Mouse (Mus musculus) thymus, postnatal 25 days (tissue): ENCODE data around the gene Asphd2.

Experiments used
- DNase-seq: peaks from one replicate; pipeline ENCODE4 v3.0.0; 2022

The Asphd2 gene

GRCm38 (mm10) chr5:112389352-112389751 lies 5.3 kb downstream of the Asphd2 start:
- no peak for DNase-seq

DNA sequence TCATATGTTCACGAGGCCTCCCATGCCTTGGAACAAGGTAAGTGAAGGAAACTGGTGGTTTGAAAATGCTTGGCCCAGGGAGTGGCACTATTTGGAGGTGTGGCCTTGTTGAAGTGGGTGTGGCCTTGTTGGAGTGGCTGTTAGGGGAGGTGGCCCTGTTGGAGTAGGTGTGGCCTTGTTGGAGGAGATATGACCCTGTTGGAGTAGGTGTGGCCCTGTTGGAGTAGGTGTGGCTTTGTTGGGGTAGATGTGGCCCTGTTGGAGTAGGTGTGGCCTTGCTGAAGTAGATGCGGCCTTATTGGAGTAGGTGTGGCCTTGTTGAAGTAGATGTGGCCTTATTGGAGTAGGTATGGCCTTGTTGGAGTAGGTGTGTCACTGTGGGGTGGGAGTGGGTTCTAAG lies 8.7 kb downstream of the Asphd2 start:
- DNase-seq: no peak

GRCm38 (mm10) chr5:112384805-112385472 lies 9.7 kb downstream of the Asphd2 start:
- DNase-seq: no peak

- DNase-seq: no peak
These were observed 11.9 kb downstream of the Asphd2 start for GRCm38 (mm10) chr5:112382641-112383330.

DNA sequence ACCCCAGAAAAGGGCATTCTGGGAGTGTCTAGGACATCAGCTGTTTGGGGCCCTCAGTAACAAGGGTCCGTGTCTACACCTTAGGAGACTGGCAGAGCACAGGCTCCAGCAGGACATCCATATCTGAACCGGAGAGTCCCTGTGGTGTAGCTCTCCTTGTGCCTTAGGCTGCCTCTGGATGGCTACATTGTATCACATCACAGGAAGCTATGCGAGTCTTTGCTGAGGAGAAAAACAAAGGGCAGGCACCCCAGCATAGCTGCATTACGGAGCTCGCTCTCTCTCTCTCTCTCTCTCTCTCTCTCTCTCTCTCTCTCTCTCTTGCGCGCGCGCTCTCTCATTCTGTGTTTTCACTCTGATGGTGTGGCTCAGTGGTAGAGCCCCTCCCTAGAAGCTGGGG lies 12.6 kb downstream of the Asphd2 start:
- DNase-seq: no peak

GRCm38 (mm10) chr5:112381154-112381553 lies 13.5 kb downstream of the Asphd2 start:
- DNase-seq: no peak

- DNase-seq: no peak
These were observed 15.9 kb downstream of the Asphd2 start for GRCm38 (mm10) chr5:112378716-112379115.

DNA sequence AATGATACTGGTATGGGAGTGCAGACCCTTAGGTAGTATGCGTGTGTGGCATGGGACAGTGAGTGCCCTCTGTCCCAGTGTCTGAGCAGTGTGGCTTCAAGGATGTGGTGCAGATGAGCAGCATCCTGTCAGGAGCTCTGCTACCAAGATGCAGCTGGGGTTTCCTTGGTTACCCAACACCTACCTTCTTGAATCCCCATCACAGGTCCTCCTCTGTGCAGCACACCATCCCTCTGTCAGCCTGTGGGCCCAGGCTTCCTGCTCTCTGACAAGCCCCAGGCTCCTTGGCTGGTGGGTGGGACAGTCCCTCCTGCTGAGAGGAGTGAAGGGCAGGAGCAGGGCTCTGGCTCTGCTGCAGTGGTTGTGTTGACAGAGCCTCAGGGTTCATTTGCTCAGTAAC lies 17.3 kb downstream of the Asphd2 start:
- DNase-seq: no peak

GRCm38 (mm10) chr5:112376111-112376510 lies 18.6 kb downstream of the Asphd2 start:
- no peak for DNase-seq

- no peak for DNase-seq
These were observed 22.7 kb downstream of the Asphd2 start for GRCm38 (mm10) chr5:112371933-112372332.

DNA sequence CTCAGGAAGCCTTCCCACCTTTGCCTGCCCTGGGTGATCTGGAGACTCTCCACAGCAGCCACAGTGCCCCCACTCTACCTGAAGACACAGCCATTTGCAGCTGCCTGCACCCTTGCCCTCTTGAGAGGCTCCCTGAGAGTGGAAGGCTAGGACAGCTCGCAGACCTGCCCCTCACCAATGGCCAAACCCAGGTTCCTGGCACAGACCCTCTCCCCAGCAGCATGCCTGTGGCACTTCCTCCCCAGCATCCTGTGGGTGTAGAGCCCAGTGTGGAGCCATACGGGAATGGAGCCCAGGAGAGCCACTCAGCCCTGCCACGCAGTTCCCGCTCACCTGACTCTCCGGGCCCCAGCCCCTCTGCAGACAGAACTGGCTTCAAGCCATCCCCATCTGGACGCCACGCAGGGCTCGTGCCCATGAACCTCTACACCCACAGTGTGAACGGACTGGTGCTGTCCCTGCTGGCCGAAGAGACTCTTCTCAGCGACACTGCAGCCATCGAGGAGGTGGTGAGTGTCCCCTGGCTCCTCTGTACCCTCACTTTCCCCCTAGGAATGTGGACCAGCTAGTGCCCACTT lies 24.3 kb downstream of the Asphd2 start:
- no peak for DNase-seq

GRCm38 (mm10) chr5:112369326-112369725 lies 25.3 kb downstream of the Asphd2 start:
- peak; percentile 24 for DNase-seq

- peak; percentile 21 for DNase-seq
These were observed 26.0 kb downstream of the Asphd2 start for GRCm38 (mm10) chr5:112368666-112369065.

- no peak for DNase-seq
These were observed 26.7 kb downstream of the Asphd2 start for GRCm38 (mm10) chr5:112367929-112368328.

- DNase-seq: no peak
These were observed 27.3 kb downstream of the Asphd2 start for GRCm38 (mm10) chr5:112367338-112367737.

DNA sequence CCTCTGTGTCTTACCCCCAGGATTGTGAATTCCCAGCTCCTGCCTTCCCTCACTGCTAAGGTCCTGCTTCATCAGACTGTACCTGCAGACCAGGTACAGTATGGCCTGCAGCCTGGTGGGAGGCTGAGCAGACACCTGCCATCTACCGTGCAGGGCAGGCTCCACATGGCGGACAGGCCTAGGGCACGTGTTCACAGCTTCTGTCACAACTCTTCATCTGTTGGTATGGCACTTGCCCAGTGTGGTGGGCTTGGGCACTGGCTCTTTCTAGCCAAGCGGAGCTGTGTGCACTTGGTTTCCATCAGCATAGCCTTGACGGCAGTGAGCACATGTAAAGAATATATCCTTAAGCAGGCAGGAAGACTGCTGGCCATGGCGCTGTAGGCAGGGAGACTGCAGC lies 27.8 kb downstream of the Asphd2 start:
- no peak for DNase-seq

DNA sequence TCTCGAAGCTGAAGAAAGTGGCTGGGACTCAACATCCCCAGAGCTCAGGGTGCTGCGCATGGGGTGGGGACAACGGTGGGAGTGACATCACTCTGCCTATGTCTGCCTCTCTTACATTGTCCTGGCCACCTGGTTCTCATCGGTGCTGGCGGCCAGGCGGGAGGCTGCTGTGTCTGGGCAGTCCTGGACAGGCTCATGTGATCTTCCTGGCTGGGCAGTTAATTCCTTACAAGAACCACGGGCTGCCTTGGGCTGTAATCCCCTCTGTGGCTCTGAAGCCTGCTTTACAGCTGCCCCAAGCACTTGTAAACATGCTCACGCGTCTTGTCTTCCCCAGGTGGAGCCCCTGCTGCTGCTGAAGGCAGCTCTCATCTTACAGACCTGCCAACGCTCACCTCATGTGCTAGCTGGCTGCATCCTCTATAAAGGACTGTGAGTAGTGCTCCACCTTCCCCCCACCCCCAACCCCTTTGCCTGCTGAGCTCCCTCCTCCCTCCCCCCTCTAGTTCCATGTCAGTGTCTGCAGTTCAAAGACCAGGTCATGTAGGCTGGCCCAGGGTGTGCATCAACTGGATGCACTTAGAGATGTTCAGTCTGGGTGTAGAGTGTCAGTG lies 30.4 kb downstream of the Asphd2 start:
- no peak for DNase-seq

- DNase-seq: no peak
These were observed 34.6 kb downstream of the Asphd2 start for GRCm38 (mm10) chr5:112360077-112360476.

DNA sequence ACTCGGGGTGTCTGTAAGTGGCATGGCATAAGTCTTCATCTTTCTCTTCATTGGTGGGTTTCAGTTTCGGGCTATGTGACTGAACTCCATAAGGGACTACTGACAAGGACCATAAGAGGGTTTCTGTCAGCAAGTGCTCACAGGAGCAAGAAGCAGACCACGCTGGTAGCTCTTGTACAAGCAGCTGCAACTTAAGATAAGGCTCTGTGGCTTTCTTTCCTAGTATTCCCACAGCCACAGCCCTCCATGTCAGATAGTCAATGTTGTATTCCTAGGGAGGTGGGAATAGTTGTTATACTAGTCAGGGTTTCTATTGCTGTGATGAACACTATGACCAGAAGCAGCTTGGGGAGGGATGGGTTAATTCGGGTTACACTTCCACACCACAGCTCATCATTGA lies 35.1 kb downstream of the Asphd2 start:
- DNase-seq: no peak

DNA sequence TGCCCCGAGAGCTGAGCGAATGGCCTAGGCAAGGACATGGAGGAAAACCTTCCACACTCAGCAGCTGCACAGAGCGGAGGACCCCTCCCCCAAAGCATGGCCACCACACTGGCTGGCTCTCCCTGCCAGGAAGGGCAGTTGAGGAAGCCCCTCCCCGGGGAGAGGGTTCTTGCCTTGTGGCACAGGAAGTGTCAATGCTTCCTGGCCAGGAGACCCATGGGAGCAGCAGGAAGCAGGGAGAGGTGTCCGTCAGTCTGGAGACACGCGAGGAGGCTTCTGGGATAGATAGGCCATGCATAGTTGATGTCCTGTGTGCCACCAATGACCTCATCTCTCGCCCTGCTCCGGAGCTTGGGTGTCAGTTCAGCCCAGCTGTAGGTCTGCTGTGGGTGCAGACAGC lies 38.3 kb downstream of the Asphd2 start:
- DNase-seq: no peak

DNA sequence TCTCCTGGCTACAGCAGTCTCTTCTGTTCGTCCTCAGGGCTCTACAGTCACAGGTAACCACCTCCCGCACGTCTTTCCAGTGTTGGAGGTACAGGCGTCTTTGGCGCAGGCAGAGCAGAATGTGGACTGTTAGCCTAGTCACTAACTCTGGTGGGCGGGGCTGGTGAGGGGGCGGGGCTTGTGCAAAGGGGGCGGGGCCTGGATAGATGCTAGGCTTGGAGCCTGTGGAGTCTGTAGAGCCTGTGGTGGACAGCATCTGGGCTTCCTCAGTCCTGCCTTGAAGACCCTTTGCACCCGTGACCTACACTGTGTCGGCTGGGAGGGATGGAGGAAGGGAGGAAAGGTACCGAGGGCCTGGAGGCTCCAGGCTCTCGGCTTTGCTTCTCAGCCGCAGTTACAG lies 38.8 kb downstream of the Asphd2 start, which contains the start of gene Gm6583:
Gene Gm6583 (minus strand): TSS at position 124 of the 400 bp plus-strand sequence.
- DNase-seq: no peak

DNA sequence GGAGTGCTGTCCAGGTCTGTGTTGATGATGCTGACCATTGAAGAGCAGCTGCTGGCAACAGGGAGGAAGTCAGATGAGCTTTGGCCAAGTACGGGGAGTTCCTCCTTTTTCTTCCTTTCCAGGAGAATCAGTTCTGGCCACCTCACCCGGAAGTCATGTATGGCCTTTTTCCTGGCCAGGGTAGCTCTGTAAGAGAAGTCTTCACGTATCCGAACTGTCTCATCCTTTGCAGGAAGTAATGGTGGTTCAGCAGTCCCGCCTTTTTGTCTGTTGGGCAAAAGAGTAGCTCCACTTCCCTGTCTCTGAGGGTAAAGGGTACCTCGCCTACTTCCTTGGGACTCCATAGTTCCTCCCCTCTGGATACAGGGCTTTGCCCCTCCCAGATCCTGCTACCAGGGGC lies 39.2 kb downstream of the Asphd2 start:
- no peak for DNase-seq

GRCm38 (mm10) chr5:112349169-112349568 lies 45.5 kb downstream of the Asphd2 start:
- DNase-seq: no peak
